Mouse (Mus musculus) stomach, postnatal 0 days (tissue): ENCODE measurements around the gene Atp2a2.

ENCODE experiments used
- CTCF ChIP-seq: IDR thresholded peaks from 2 replicates; pipeline ENCODE4 v1.5.1; 2016; ENCODE audit warnings: antibody characterized with exemption, low read depth, mild to moderate bottlenecking, moderate library complexity
- EP300 ChIP-seq: optimal IDR thresholded peaks from 2 replicates; pipeline ENCODE3; 2016; ENCODE audit warnings: antibody characterized with exemption

GRCm38 (mm10) chr5:122519043-122519660 lies 17.1 kb upstream of the Atp2a2 start:
- TF ChIP-seq CTCF (no peak), EP300 (no peak)
